Mouse (Mus musculus): ENCODE measurements at regions not wholly inside any gene's neighbourhood (a gene's known extent, or its start where the extent isn't known, plus 50 kb on each side); places are given as distances from the start of the nearest gene placed in this dataset.

- DNase-seq (ENCODE audit: low spot score in 2 of 2) = no peak
These were observed 155.0 kb upstream of the A530016L24Rik start for GRCm38 (mm10) chr12:112334106-112334855.

- no peak for DNase-seq (ENCODE audit: low spot score in 2 of 2)
These were observed 153.6 kb upstream of the A530016L24Rik start for GRCm38 (mm10) chr12:112335641-112336040.

- DNase-seq (ENCODE audit: low spot score in 2 of 2) = no peak
These were observed 152.5 kb upstream of the A530016L24Rik start for GRCm38 (mm10) chr12:112336691-112337295.

- no peak for DNase-seq (ENCODE audit: low spot score in 2 of 2)
These were observed 151.8 kb upstream of the A530016L24Rik start for GRCm38 (mm10) chr12:112337443-112337842.

GRCm38 (mm10) chr12:112338976-112339375 is 150.3 kb upstream of the A530016L24Rik start:
- no peak for DNase-seq (ENCODE audit: low spot score in 2 of 2)

- DNase-seq (ENCODE audit: low spot score in 2 of 2) = no peak
These were observed 149.6 kb upstream of the A530016L24Rik start for GRCm38 (mm10) chr12:112339481-112340179.

- DNase-seq (ENCODE audit: low spot score in 2 of 2) = no peak
These were observed 149.0 kb upstream of the A530016L24Rik start for GRCm38 (mm10) chr12:112340248-112340647.

- no peak for DNase-seq (ENCODE audit: low spot score in 2 of 2)
These were observed 147.3 kb upstream of the A530016L24Rik start for GRCm38 (mm10) chr12:112341726-112342469.

- no peak for DNase-seq (ENCODE audit: low spot score in 2 of 2)
These were observed 146.2 kb upstream of the A530016L24Rik start for GRCm38 (mm10) chr12:112343064-112343463.

GRCm38 (mm10) chr12:112344285-112344684 is 145.0 kb upstream of the A530016L24Rik start:
- no peak for DNase-seq (ENCODE audit: low spot score in 2 of 2)

- DNase-seq (ENCODE audit: low spot score in 2 of 2) = no peak
These were observed 143.5 kb upstream of the A530016L24Rik start for GRCm38 (mm10) chr12:112345797-112346196.

GRCm38 (mm10) chr12:112348116-112348515 is 141.1 kb upstream of the A530016L24Rik start:
- DNase-seq (ENCODE audit: low spot score in 2 of 2) = no peak

- DNase-seq (ENCODE audit: low spot score in 2 of 2) = no peak
These were observed 139.5 kb upstream of the A530016L24Rik start for GRCm38 (mm10) chr12:112349676-112350318.

- DNase-seq (ENCODE audit: low spot score in 2 of 2) = no peak
These were observed 138.5 kb upstream of the A530016L24Rik start for GRCm38 (mm10) chr12:112350733-112351132.

- DNase-seq (ENCODE audit: low spot score in 2 of 2) = no peak
These were observed 125.9 kb upstream of the A530016L24Rik start for GRCm38 (mm10) chr12:112363349-112363748.

GRCm38 (mm10) chr12:112367221-112367620 is 122.0 kb upstream of the A530016L24Rik start:
- DNase-seq (ENCODE audit: low spot score in 2 of 2) = no peak

GRCm38 (mm10) chr12:112368112-112368511 is 121.1 kb upstream of the A530016L24Rik start:
- DNase-seq (ENCODE audit: low spot score in 2 of 2) = no peak

GRCm38 (mm10) chr12:112369581-112370371 is 119.5 kb upstream of the A530016L24Rik start:
- DNase-seq (ENCODE audit: low spot score in 2 of 2) = no peak

GRCm38 (mm10) chr12:112372234-112373050 is 116.8 kb upstream of the A530016L24Rik start:
- no peak for DNase-seq (ENCODE audit: low spot score in 2 of 2)

Data from adrenal gland, adult 18-20 months (tissue).